Mouse (Mus musculus) limb, embryonic 12.5 days (tissue): ENCODE data around the gene Tmem256. TPM values are rescaled to one million over a fixed set of nuclear protein-coding genes. Genes with fewer than 3 reads are reported as not detected.

Experiments used
- ATAC-seq: fragments of 200-750 bp; cut with Nextera tagmentation; 2 replicates; pipeline ENCODE4 v1.8.0; 2017; ENCODE audit warnings: low read depth, moderate TSS enrichment; ENCODE audit not compliant: insufficient number of reproducible peaks, insufficient read depth, low FRiP score, low TSS enrichment
- H3K27ac ChIP-seq: fragments of 300-500 bp; sonication (generic); 2 replicates; pipeline ENCODE4 v1.5.1; 2016; ENCODE audit warnings: mild to moderate bottlenecking, moderate library complexity
- H3K27me3 ChIP-seq: fragments of 300-500 bp; sonication (generic); 2 replicates; pipeline ENCODE4 v1.6.1; 2016; ENCODE audit warnings: mild to moderate bottlenecking, moderate library complexity
- H3K36me3 ChIP-seq: fragments of 300-500 bp; sonication (generic); 2 replicates; pipeline ENCODE4 v1.6.1; 2016; ENCODE audit warnings: mild to moderate bottlenecking, moderate library complexity
- H3K4me1 ChIP-seq: fragments of 300-500 bp; sonication (generic); replicated peaks from 2 replicates; pipeline ENCODE4 v1.6.1; 2016
- H3K4me2 ChIP-seq: fragments of 300-500 bp; sonication (generic); 2 replicates; pipeline ENCODE4 v1.6.1; 2016; ENCODE audit warnings: mild to moderate bottlenecking, moderate library complexity
- H3K4me3 ChIP-seq: fragments of 300-500 bp; sonication (generic); replicated peaks from 2 replicates; pipeline ENCODE4 v1.5.1; 2016; ENCODE audit warnings: mild to moderate bottlenecking
- H3K9ac ChIP-seq: fragments of 300-500 bp; sonication (generic); replicated peaks from 2 replicates; pipeline ENCODE4 v1.6.1; 2016; ENCODE audit warnings: mild to moderate bottlenecking, moderate library complexity
- H3K9me3 ChIP-seq: fragments of 300-500 bp; sonication (generic); 2 replicates; pipeline ENCODE4 v1.6.1; 2016; ENCODE audit warnings: mild to moderate bottlenecking, moderate library complexity
- WGBS: fragments of 180-500 bp; shearing (Covaris S2); methylation state at CpG from one replicate; pipeline ENCODE4 v1.1.7; 2016; 5-methylcytosine and 5-hydroxymethylcytosine counted together
- polyA plus RNA-seq: library from polyadenylated mRNA; unstranded; fragments of >200 nt; fragmentation: Nextera tagmentation; extraction: Ambion mirVana; gene quantifications from 2 replicates; pipeline ENCODE4 v1.2.1, GENCODE M21; 2016

Gene Tmem256
- polyA plus RNA-seq, 1 experiment from 2014 or later = 353 TPM

DNA sequence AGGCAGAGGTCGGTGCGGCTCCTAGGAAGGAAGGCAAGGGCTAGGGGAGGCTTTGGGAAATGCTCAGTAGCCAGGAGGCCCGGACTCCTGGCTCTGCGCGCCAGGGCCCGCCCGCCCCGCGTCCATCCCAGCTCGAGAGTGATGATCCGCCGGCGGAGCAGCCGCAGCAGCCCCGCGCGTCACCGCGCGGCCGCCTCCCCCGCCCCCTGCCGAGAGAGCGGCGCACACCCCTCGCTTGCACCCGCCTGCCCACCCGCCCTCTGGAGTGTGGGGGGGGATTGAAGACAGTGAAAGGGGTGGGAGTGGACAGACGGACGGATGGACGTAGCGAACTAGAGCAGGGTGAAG, 736 bp upstream of the Tmem256 start, which contains the start of gene Nlgn2:
Gene Nlgn2, minus strand, starts transcription at position 181 of the 348 bp plus-strand sequence.
- WGBS = under 1% methylated on average over 30 of the region's 32 CpGs
- Histone ChIP-seq H3K36me3 (peaks cover 12% of the 10 kb centered on the region), H3K9me3 (no peaks in the 10 kb centered on the region), H3K4me3 (peak within 1 kb of the TSS; percentile 72), H3K27ac (peak within 1 kb of the TSS; percentile 89), H3K4me2 (peak within 1 kb of the TSS; percentile 95), H3K9ac (peak within 1 kb of the TSS; percentile 81), H3K27me3 (peaks cover 38% of the 10 kb centered on the region), H3K4me1 (peaks cover 46% of the 10 kb centered on the region)
- no peak; the same call in 1 of the 2 replicates for ATAC-seq

DNA sequence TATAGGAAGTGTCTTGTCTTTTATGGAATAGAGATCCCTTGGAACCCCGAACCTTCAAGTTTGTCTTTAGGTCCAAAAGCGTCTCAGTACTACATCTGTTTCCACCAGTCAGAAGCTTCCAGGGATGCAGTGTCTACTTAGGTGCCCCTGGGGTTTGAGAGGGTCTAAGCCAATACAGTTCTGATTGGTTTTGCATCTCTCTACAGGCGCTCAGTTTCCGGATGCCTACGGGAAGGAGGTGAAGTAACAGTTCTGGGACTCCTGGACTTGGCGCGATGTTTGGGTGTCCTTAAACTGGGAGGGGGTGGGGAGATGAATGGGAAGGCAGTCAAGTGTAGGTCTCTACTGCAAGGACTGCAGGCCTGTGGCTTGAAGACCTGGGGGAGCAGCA, 395 bp downstream of the Tmem256 start:
- Histone ChIP-seq H3K4me2 (peak overlapping the region; percentile 95), H3K4me1 (peaks cover 43% of the 10 kb centered on the region), H3K27me3 (peaks cover 28% of the 10 kb centered on the region), H3K27ac (peak overlapping the region; percentile 89), H3K9ac (peak overlapping the region; percentile 64), H3K36me3 (peaks cover 2% of the 10 kb centered on the region; the same call in 1 of the 2 replicates), H3K9me3 (no peaks in the 10 kb centered on the region), H3K4me3 (peak overlapping the region; percentile 72)
- ATAC-seq = no peak
- 2% methylated on average over 7 of the region's 7 CpGs for WGBS

DNA sequence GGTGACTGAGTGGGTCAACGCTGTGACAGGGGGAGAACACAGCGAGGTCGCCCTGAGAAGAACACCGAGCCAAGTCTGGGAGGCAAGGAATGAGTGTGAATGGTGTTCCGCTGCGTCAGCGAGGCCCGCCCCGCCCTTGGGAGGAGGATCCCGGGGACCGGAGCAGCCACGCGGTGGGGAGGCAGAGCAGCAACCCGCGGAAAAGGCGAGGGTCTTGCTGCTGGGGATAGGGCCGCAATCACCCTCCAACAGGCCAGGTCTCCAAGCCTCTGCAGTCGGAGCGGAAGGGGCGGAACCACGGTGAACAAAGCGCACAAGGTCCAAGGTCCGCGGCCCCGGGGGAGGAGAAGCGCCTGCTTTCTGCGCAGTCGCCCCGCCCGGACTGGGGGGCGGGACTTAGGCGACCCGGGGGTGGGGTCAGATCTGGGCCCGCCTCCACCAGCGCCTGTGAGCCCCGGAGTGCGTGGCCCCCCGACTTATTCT, 7.9 kb downstream of the Tmem256 start, which contains the start of gene Plscr3:
Gene Plscr3, plus strand, starts transcription at position 179 of the 483 bp plus-strand sequence.
- peak; percentile 91 for ATAC-seq
- 1% methylated on average over 38 of the region's 38 CpGs for WGBS

DNA sequence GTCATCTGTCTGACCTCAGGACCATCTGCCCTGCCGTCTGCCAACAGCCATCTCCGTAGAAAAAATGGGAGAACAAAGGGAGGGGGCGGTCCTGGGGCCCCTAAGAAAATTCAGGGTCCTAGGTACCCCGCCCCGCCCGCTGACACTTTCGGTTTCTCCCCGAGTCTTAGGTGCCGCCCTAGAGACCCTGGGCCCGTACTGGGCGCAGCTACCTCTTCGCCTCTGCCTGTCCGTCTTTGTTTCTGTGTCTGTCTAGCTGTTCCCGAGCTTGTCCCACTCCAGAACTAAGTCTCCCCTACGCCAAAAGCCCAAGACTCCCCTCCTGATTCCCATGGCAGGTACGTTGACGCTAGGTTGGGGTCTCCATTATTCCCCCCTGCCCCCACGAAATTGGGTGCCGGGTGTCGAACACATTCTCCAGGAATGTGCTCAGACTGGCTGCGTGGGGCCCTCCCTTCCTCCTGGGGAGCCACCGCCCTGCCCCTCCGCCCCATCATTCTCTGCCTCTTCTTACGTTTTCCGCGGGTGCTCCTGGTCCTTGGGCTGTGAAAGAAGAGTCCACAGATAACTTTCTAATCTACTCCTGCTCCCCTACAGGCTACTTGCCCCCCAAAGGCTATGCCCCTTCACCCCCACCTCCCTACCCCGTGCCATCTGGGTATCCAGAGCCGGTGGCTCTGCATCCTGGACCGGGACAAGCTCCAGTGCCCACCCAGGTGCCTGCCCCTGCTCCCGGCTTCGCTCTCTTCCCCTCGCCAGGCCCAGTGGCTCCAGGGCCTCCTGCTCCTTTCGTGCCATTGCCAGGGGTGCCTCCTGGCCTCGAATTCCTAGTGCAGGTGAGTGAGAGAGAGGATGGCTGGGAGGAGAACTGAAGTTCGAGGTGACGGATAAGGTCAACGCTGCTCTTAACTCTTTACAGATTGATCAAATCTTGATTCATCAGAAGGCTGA, 8.7 kb downstream of the Tmem256 start:
- Histone ChIP-seq H3K4me2 (peak overlapping the region; percentile 90), H3K27me3 (no peaks in the 10 kb centered on the region), H3K9me3 (no peaks in the 10 kb centered on the region), H3K4me3 (peak overlapping the region; percentile 72), H3K36me3 (peaks cover 44% of the 10 kb centered on the region), H3K4me1 (peaks cover 28% of the 10 kb centered on the region), H3K9ac (peak overlapping the region; percentile 81), H3K27ac (peak overlapping the region; percentile 97)
- ATAC-seq = peak; percentile 45
- WGBS = 10% methylated on average over 37 of the region's 37 CpGs

More for the DNA sequence above, 7.9 kb downstream of the Tmem256 start, which contains the start of gene Plscr3:
- peaks cover 28% of the 10 kb centered on the region for H3K4me1 ChIP-seq
- H3K9ac ChIP-seq = peak within 1 kb of the TSS; percentile 81
- peak within 1 kb of the TSS; percentile 72 for H3K4me3 ChIP-seq
- H3K27ac ChIP-seq = peak within 1 kb of the TSS; percentile 97
- no peaks in the 10 kb centered on the region for H3K27me3 ChIP-seq
- peaks cover 36% of the 10 kb centered on the region for H3K36me3 ChIP-seq
- H3K4me2 ChIP-seq = peak within 1 kb of the TSS; percentile 90
- H3K9me3 ChIP-seq = no peaks in the 10 kb centered on the region

DNA sequence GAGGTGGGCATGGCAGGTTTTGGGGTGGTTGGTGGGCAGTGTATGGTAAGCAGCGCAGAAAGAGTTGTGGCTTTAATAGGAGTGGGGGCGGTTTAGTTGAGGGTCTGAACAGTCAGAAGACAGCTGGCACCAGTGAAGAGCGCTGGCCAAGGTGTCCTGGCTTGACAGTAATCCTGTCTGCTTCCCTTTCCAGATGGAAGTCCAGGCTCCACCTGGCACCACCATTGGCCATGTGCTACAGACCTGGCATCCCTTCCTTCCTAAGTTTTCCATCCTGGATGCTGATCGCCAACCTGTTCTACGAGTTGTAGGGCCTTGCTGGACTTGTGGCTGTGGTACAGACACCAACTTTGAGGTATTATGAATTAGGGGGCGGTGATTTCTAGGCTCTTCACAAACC, 9.7 kb downstream of the Tmem256 start:
- Histone ChIP-seq H3K4me1 (peaks cover 28% of the 10 kb centered on the region), H3K4me3 (peak overlapping the region; percentile 72), H3K36me3 (peaks cover 49% of the 10 kb centered on the region), H3K9me3 (no peaks in the 10 kb centered on the region), H3K4me2 (peak overlapping the region; percentile 90), H3K27ac (no peak overlapping the region), H3K27me3 (no peaks in the 10 kb centered on the region), H3K9ac (0 out of 2 replicates have a peak overlapping the region, but pooled peaks have one; percentile 81)
- WGBS = 95% methylated on average over 6 of the region's 6 CpGs
- no peak for ATAC-seq

DNA sequence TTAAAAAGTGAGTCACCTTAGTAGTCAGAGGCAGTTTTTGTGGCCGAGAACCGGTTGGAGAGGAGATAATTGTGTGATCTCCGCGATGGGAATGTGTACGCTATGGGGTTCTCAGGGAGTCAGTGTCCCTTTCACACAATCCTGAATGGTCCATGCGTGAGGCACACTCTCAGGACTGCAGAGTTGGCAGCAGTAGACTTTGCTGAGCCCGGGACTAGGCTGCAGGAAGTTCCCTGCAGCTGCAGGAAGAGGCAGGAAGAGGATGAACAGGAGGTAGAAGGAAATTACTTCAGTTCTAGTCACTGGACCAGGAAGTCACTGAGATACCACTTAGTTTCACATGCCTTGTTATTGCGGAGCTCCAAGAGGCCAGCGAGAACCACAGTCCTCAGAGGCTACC, 10.8 kb downstream of the Tmem256 start:
- Histone ChIP-seq H3K4me2 (no peak overlapping the region), H3K4me3 (0 out of 2 replicates have a peak overlapping the region, but pooled peaks have one; percentile 2), H3K9me3 (no peaks in the 10 kb centered on the region), H3K27me3 (no peaks in the 10 kb centered on the region), H3K36me3 (peaks cover 49% of the 10 kb centered on the region), H3K4me1 (peaks cover 28% of the 10 kb centered on the region), H3K27ac (no peak overlapping the region), H3K9ac (no peak overlapping the region)
- no peak for ATAC-seq
- WGBS = 91% methylated on average over 9 of the region's 9 CpGs

DNA sequence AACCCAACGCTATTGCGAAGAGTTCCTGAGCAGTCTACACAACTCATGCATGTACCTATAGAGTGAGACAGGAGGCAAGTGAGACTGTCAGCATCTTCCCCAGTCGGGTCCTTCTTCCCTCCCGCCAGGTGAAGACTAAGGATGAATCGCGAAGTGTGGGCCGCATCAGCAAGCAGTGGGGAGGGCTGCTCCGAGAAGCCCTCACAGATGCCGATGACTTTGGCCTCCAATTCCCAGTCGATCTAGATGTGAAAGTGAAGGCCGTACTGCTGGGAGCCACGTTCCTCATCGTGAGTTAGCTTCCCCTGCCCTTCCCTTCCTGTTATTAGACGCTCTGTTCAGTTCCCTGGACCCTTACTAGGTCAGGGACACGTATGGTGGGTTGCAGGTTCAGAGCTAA, 11.6 kb downstream of the Tmem256 start:
- Histone ChIP-seq H3K4me2 (no peak overlapping the region), H3K27ac (no peak overlapping the region), H3K4me1 (peaks cover 28% of the 10 kb centered on the region), H3K9me3 (no peaks in the 10 kb centered on the region), H3K27me3 (no peaks in the 10 kb centered on the region), H3K36me3 (peaks cover 49% of the 10 kb centered on the region), H3K9ac (no peak overlapping the region; the same call in 1 of the 2 replicates), H3K4me3 (no peak overlapping the region)
- 92% methylated on average over 15 of the region's 15 CpGs for WGBS
- no peak for ATAC-seq

DNA sequence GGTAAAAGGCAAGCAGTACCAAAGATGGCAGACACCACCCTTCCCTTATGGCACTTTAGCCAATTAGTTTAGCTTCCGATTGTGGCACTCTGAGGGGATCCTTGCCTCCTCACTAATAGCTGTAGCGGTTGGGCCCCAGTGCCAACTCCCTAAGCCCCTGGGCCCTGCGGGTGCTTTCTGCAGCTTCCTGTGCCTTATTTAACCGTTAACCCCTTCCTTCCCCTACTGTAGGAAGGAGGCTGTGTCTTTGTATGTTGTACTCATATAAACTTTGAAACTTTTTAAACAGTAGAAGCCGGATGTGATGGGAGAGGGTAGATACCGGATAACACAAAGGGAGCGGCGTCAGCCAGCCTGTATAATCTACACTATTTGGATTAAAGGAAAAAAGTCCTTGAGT, 12.4 kb downstream of the Tmem256 start:
- Histone ChIP-seq H3K27me3 (no peaks in the 10 kb centered on the region; the same call in 1 of the 2 replicates), H3K4me2 (no peak overlapping the region), H3K4me3 (no peak overlapping the region), H3K27ac (no peak overlapping the region), H3K4me1 (peaks cover 26% of the 10 kb centered on the region), H3K9ac (no peak overlapping the region), H3K9me3 (no peaks in the 10 kb centered on the region), H3K36me3 (peaks cover 49% of the 10 kb centered on the region)
- WGBS = 77% methylated on average over 8 of the region's 8 CpGs
- no peak for ATAC-seq

DNA sequence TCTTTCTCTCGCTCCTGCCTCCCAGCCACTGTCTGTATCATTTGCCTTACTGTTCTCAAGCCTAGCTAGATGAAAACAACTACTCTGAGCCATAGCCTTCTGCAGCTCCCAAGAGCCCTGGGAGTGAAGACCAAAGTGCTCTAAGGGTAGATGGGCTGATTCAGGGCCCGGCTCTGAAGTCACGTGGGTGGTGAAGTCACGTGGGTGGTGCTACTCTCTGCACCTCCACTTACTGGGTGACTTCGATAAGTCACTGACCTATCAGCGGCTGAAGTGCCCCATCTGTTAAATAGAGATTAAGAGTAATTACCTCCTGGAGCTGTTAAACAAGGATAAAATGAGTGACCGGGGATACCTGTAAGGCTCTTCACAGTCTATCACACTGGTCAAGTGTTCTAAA, 15.7 kb downstream of the Tmem256 start:
- ATAC-seq = no peak
- peaks cover 25% of the 10 kb centered on the region for H3K27me3 ChIP-seq
- H3K4me1 ChIP-seq = peaks cover 14% of the 10 kb centered on the region
- H3K36me3 ChIP-seq = peaks cover 36% of the 10 kb centered on the region
- no peak overlapping the region for H3K9ac ChIP-seq
- peak overlapping the region; percentile 41; the same call in 1 of the 2 replicates for H3K27ac ChIP-seq
- H3K4me3 ChIP-seq = no peak overlapping the region
- WGBS = 60% methylated on average over 7 of the region's 7 CpGs
- H3K4me2 ChIP-seq = no peak overlapping the region
- H3K9me3 ChIP-seq = no peaks in the 10 kb centered on the region

DNA sequence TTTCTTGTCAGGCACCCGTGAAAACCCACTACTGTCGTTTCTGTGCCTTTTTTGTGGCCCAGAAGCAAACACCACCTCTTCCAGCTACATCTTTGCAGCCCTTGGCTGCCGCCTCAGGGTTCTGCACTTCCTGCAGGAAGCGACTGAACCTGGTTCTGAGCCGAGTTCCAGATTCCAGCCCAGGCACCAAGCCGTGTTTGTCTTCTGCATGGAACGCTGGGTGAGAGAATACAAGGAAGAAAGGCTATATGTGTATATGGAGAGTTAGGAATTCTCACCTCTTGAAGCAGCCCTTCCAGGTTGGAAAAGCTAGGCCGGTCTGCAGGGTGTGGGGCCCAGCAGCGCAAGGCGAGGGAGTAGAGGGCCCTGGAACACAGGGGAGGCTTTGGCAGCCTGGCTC, 16.4 kb downstream of the Tmem256 start:
- H3K4me2 ChIP-seq = no peak overlapping the region
- no peak for ATAC-seq
- H3K9ac ChIP-seq = no peak overlapping the region
- WGBS = 81% methylated on average over 10 of the region's 10 CpGs
- H3K9me3 ChIP-seq = no peaks in the 10 kb centered on the region
- peak overlapping the region; percentile 5; the same call in 1 of the 2 replicates for H3K27ac ChIP-seq
- H3K27me3 ChIP-seq = peaks cover 32% of the 10 kb centered on the region
- no peak overlapping the region for H3K4me3 ChIP-seq
- peaks cover 29% of the 10 kb centered on the region for H3K36me3 ChIP-seq
- peaks cover 14% of the 10 kb centered on the region for H3K4me1 ChIP-seq

DNA sequence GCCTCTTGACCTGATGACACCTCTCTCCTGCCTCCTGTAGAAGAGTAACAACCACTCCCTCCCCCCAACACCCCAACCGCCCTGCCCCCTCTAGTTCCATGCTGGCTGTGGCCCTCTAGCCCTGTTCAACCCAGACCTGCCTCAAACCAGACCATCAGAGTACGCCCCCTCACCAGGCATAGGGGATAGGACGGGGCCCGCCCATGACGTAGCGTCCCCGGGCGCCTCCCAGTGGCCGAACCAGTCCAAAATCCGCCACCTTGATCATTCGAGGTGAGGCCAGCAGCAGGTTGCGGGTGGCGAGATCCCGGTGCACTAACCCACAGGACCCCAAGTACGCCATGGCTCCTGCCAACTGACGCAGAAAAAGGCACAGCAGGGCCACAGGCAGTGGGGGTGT, 17.0 kb downstream of the Tmem256 start:
- WGBS = 17% methylated on average over 16 of the region's 16 CpGs
- Histone ChIP-seq H3K9me3 (no peaks in the 10 kb centered on the region), H3K36me3 (peaks cover 22% of the 10 kb centered on the region), H3K4me1 (peaks cover 12% of the 10 kb centered on the region), H3K4me2 (peak overlapping the region; percentile 8; the same call in 1 of the 2 replicates), H3K9ac (no peak overlapping the region), H3K4me3 (peak overlapping the region; percentile 2; the same call in 1 of the 2 replicates), H3K27me3 (peaks cover 36% of the 10 kb centered on the region), H3K27ac (no peak overlapping the region)
- peak; percentile 60; the same call in 1 of the 2 replicates for ATAC-seq
